Mouse (Mus musculus) kidney, postnatal 0 days (tissue): ENCODE data around the gene Hagh. TPM values are rescaled to one million over a fixed set of nuclear protein-coding genes. Genes with fewer than 3 reads are reported as not detected.

Experiments
- ATAC-seq: fragments of 200-750 bp; cut with Nextera tagmentation; replicated peaks from 2 replicates; pipeline ENCODE4 v1.8.0; 2017; ENCODE audit warnings: low read depth, moderate number of reproducible peaks, moderate TSS enrichment, moderate library complexity; ENCODE audit not compliant: low FRiP score
- DNase-seq: peaks from one replicate; pipeline ENCODE4 v3.0.0-alpha.2; 2016; ENCODE audit warnings: low spot score
- H3K27ac ChIP-seq: fragments of 300-500 bp; sonication (generic); 2 replicates; pipeline ENCODE4 v1.5.1; 2014; ENCODE audit warnings: mild to moderate bottlenecking
- H3K27me3 ChIP-seq: fragments of 300-500 bp; sonication (generic); 2 replicates; pipeline ENCODE4 v1.6.1; 2014; ENCODE audit warnings: low read length, mixed read lengths; ENCODE audit not compliant: insufficient read depth
- H3K36me3 ChIP-seq: fragments of 300-500 bp; sonication (generic); 2 replicates; pipeline ENCODE4 v1.6.1; 2014; ENCODE audit warnings: low read length, mixed read lengths; ENCODE audit not compliant: insufficient read depth
- H3K4me1 ChIP-seq: fragments of 300-500 bp; sonication (generic); replicated peaks from 2 replicates; pipeline ENCODE4 v1.6.1; 2014; ENCODE audit warnings: antibody characterized with exemption, low read length, mixed read lengths; ENCODE audit not compliant: insufficient read depth
- H3K4me2 ChIP-seq: fragments of 300-500 bp; sonication (generic); 2 replicates; pipeline ENCODE4 v1.6.1; 2014; ENCODE audit warnings: mild to moderate bottlenecking, low read length, moderate library complexity, mixed read lengths
- H3K4me3 ChIP-seq: fragments of 300-500 bp; sonication (generic); replicated peaks from 2 replicates; pipeline ENCODE4 v1.5.1; 2014; ENCODE audit warnings: low read depth, low read length
- H3K9ac ChIP-seq: fragments of 300-500 bp; sonication (generic); 2 replicates; pipeline ENCODE4 v1.6.1; 2014; ENCODE audit warnings: low read depth, low read length
- H3K9me3 ChIP-seq: fragments of 300-500 bp; sonication (generic); replicated peaks from 2 replicates; pipeline ENCODE4 v1.6.1; 2016; ENCODE audit warnings: low read length, inconsistent platforms, mixed read lengths
- CTCF ChIP-seq: IDR thresholded peaks from 2 replicates; pipeline ENCODE4 v1.5.1; 2016; ENCODE audit warnings: antibody characterized with exemption, low read depth, mild to moderate bottlenecking, moderate library complexity
- WGBS: fragments of 180-500 bp; shearing (Covaris S2); extraction: QIAGEN DNeasy Blood & Tissue Kit; methylation state at CpG from one replicate; pipeline ENCODE4 v1.1.7; 2014; 5-methylcytosine and 5-hydroxymethylcytosine counted together
- polyA plus RNA-seq: library from polyadenylated mRNA; unstranded; fragments of >200 nt; fragmentation: Nextera tagmentation; extraction: Ambion mirVana; gene quantifications from 2 replicates; pipeline ENCODE4 v1.2.1, GENCODE M21; 2015

Gene Hagh
- polyA plus RNA-seq, 1 experiment from 2014 or later: 99.7 TPM

DNA sequence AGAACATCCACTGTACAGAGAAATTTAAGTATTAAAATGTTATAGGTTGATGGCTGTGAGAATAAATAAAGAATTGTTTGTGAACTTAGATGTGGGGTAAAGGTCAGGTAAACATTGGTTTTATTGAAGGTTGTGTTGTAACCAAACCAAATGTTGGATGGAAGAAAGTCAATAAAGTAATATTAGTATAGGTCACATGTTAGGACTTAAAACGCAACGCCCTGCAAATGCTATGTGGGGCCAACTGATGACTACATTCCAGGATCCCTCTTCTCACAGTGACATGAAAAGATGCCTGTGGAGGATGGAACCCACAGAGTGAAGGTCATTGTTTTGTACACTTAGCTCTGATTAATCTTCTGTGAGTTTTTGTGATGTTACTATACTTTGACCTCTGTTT lies 20.5 kb upstream of the Hagh start:
- no peak for TF ChIP-seq CTCF
- Histone ChIP-seq H3K36me3 (no peaks in the 10 kb centered on the region), H3K4me3 (no peak overlapping the region), H3K27me3 (no peaks in the 10 kb centered on the region), H3K9me3 (no peaks in the 10 kb centered on the region), H3K4me2 (no peak overlapping the region), H3K4me1 (no peaks in the 10 kb centered on the region), H3K9ac (no peak overlapping the region), H3K27ac (no peak overlapping the region)
- DNase-seq (no peak), ATAC-seq (no peak)
- WGBS: 72% methylated on average over 2 of the region's 2 CpGs

- no peak for ATAC-seq
- no peak overlapping the region for H3K4me3 ChIP-seq
- 55% methylated on average over 3 of the region's 3 CpGs for WGBS
- no peak for TF ChIP-seq CTCF
- H3K4me1 ChIP-seq: no peaks in the 10 kb centered on the region
- no peak overlapping the region for H3K9ac ChIP-seq
- H3K27me3 ChIP-seq: 0 out of 2 replicates have a peak, but pooled peaks cover 2% of the 10 kb centered on the region
- H3K36me3 ChIP-seq: no peaks in the 10 kb centered on the region
- no peak for DNase-seq
- H3K4me2 ChIP-seq: no peak overlapping the region
- H3K9me3 ChIP-seq: no peaks in the 10 kb centered on the region
- no peak overlapping the region for H3K27ac ChIP-seq
Measured at GRCm38 (mm10) chr17:24821351-24822280, 18.3 kb upstream of the Hagh start.

DNA sequence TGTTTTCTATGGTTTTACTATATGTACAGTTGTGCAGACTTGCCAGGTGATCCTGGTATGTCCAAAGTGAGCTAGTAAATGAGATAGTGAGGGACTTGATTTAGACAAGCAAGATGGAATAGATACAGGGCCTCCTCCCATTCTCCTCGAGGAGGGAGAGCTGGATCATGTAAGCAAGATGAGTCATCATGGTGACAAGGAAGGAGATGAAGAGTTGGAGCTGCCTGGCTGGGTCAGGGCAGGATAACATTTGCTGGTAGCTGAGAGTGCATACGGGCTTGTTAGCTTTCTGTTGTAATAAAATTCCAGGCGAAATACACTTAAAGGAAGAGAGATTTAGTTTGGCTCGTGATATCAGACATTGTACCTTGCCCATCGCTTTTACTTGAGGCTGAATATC lies 398 bp downstream of the Hagh start:
- Histone ChIP-seq H3K9ac (no peak overlapping the region), H3K4me1 (no peaks in the 10 kb centered on the region), H3K4me2 (no peak overlapping the region), H3K27me3 (no peaks in the 10 kb centered on the region), H3K27ac (no peak overlapping the region), H3K9me3 (no peaks in the 10 kb centered on the region), H3K36me3 (no peaks in the 10 kb centered on the region), H3K4me3 (no peak overlapping the region)
- DNase-seq: no peak
- TF ChIP-seq CTCF: no peak
- ATAC-seq: no peak
- 52% methylated on average over 5 of the region's 5 CpGs for WGBS

DNA sequence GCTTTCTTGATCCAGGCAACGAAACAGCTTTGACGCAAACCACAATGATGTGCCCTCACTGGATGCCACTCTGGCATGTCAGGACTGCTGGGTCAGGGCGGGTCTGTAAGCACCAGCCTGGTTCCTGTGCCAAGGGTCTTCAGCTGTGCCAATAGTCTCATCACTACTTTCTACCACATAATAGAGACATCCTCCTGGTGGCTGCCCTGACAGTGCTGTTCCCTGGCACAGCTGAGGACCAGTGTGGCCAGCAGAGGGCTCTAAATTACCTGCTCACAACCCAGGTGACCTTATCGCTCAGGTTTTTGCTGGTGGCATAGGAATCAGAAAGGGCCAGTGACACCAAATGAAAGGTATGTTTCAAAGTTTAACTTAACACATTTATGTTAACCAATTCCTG lies 1.2 kb downstream of the Hagh start:
- no peak overlapping the region for H3K27ac ChIP-seq
- 0 out of 2 replicates have a peak, but pooled peaks have one; percentile 43 for ATAC-seq
- H3K27me3 ChIP-seq: no peaks in the 10 kb centered on the region
- no peaks in the 10 kb centered on the region for H3K9me3 ChIP-seq
- DNase-seq: no peak
- no peak overlapping the region for H3K9ac ChIP-seq
- H3K4me3 ChIP-seq: no peak overlapping the region
- H3K4me1 ChIP-seq: no peaks in the 10 kb centered on the region
- no peak overlapping the region for H3K4me2 ChIP-seq
- WGBS: 52% methylated on average over 4 of the region's 4 CpGs
- no peaks in the 10 kb centered on the region for H3K36me3 ChIP-seq
- TF ChIP-seq CTCF: peak; percentile 73

GRCm38 (mm10) chr17:24842631-24843030 lies 2.7 kb downstream of the Hagh start:
- 58% methylated on average over 2 of the region's 2 CpGs for WGBS
- H3K4me2 ChIP-seq: no peak overlapping the region

GRCm38 (mm10) chr17:24844525-24844924 lies 4.6 kb downstream of the Hagh start:
- no peaks in the 10 kb centered on the region for H3K27me3 ChIP-seq
- 15% methylated on average over 9 of the region's 9 CpGs for WGBS
- no peak for TF ChIP-seq CTCF

More at GRCm38 (mm10) chr17:24842631-24843030, 2.7 kb downstream of the Hagh start:
- H3K36me3 ChIP-seq: no peaks in the 10 kb centered on the region
- H3K27me3 ChIP-seq: no peaks in the 10 kb centered on the region
- no peak overlapping the region for H3K27ac ChIP-seq
- no peaks in the 10 kb centered on the region for H3K4me1 ChIP-seq
- no peak overlapping the region for H3K4me3 ChIP-seq
- ATAC-seq (no peak), DNase-seq (no peak)
- no peaks in the 10 kb centered on the region for H3K9me3 ChIP-seq
- peak; percentile 49 for TF ChIP-seq CTCF
- no peak overlapping the region for H3K9ac ChIP-seq

More at GRCm38 (mm10) chr17:24844525-24844924, 4.6 kb downstream of the Hagh start:
- Histone ChIP-seq H3K9ac (no peak overlapping the region), H3K27ac (no peak overlapping the region), H3K4me2 (no peak overlapping the region), H3K9me3 (no peaks in the 10 kb centered on the region), H3K4me3 (no peak overlapping the region), H3K36me3 (no peaks in the 10 kb centered on the region), H3K4me1 (0 out of 2 replicates have a peak, but pooled peaks cover 3% of the 10 kb centered on the region)
- DNase-seq: no peak
- no peak for ATAC-seq
